Comparison of ENCODE assay signal across 8 mouse cellular contexts in the genomic region with DNA sequence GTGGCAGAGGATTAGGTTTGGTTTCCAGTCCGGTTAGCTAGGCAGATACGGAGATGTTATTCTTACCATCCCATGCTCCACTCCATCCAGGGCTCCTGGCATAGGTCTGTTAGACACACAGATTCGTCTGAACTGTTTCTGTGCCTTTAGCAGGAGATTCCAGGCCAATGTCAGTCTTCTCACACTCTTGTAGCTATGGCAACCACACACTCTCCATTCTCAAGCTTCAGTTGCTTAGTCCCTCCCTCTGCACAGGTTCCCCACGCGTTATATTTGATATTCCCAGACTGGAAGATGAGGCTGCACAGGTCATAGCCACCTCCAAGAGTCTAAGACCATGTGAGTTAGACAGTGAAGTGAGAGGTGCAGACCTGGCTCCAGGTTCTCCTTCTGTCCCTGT. TPM values are rescaled to one million over a fixed set of nuclear protein-coding genes. Genes with fewer than 3 reads are reported as not detected.
DNase-seq lines count a peak whose midpoint lies in the region; ATAC-seq and TF ChIP-seq lines count a peak whose summit lies in the region.

No protein-coding gene starts in this region.

- 0 out of 2 replicates have a peak overlapping the region, but pooled peaks have one; percentile 74 for H3K4me3 ChIP-seq in heart, postnatal 0 days (ENCODE audit: low read depth, low read length)
- H3K4me3 ChIP-seq in G1E (ENCODE audit: low read depth, low read length): peak overlapping the region; percentile 93
- peak overlapping the region; percentile 96 for H3K4me3 ChIP-seq in forebrain, embryonic 14.5 days (ENCODE audit: low read depth, low read length)
- H3K4me3 ChIP-seq in liver, embryonic 15.5 days (replicated peaks): peak overlapping the region; percentile 74

- no peak for TF ChIP-seq EP300 in heart, postnatal 0 days (IDR thresholded peaks at IDR 0.05; ENCODE audit: low read depth)

- no peaks in the 10 kb centered on the region for H3K9me3 ChIP-seq in heart, postnatal 0 days (replicated peaks; ENCODE audit: control insufficient read depth, low read length)
- no peaks in the 10 kb centered on the region for H3K9me3 ChIP-seq in G1E (replicated peaks)
- H3K9me3 ChIP-seq in forebrain, embryonic 14.5 days (replicated peaks; ENCODE audit: control insufficient read depth, low read length): no peaks in the 10 kb centered on the region
- no peaks in the 10 kb centered on the region for H3K9me3 ChIP-seq in liver, embryonic 15.5 days (replicated peaks)

- H3K4me1 ChIP-seq in heart, postnatal 0 days (ENCODE audit: control insufficient read depth, insufficient read depth): peaks cover 19% of the 10 kb centered on the region
- peaks cover 45% of the 10 kb centered on the region for H3K4me1 ChIP-seq in G1E (ENCODE audit: insufficient read depth, low read depth, low read length)
- H3K4me1 ChIP-seq in forebrain, embryonic 14.5 days (ENCODE audit: control insufficient read depth, insufficient read depth, low read length): peaks cover 18% of the 10 kb centered on the region
- peaks cover 48% of the 10 kb centered on the region for H3K4me1 ChIP-seq in liver, embryonic 15.5 days (replicated peaks)

- no peak for DNase-seq in heart, postnatal 0 days (ENCODE audit: low spot score)
- DNase-seq in heart, adult 18-20 months: no peak
- no peak for DNase-seq in G1E (ENCODE audit: low spot score)
- no peak for DNase-seq in forebrain, embryonic 14.5 days (ENCODE audit: low spot score)
- no peak for DNase-seq in testis, postnatal 10 days (ENCODE audit: low spot score)

- H3K4me2 ChIP-seq in heart, postnatal 0 days (ENCODE audit: low read depth, low read length): peak overlapping the region; percentile 89
- peak overlapping the region; percentile 89 for H3K4me2 ChIP-seq in forebrain, embryonic 14.5 days (ENCODE audit: low read length)
- H3K4me2 ChIP-seq in liver, embryonic 15.5 days: peak overlapping the region; percentile 94

- 71% methylated on average over 5 of the region's 5 CpGs for WGBS in heart, postnatal 0 days
- WGBS in forebrain, embryonic 14.5 days: 74% methylated on average over 5 of the region's 5 CpGs
- WGBS in liver, embryonic 15.5 days (ENCODE audit: insufficient replicate concordance): 49% methylated on average over 5 of the region's 5 CpGs

- peak overlapping the region; percentile 81 for H3K9ac ChIP-seq in heart, postnatal 0 days (replicated peaks; ENCODE audit: low read depth, low read length)
- H3K9ac ChIP-seq in forebrain, embryonic 14.5 days (ENCODE audit: low read length): peak overlapping the region; percentile 96
- H3K9ac ChIP-seq in liver, embryonic 15.5 days: peak overlapping the region; percentile 85

- no peak for ATAC-seq in heart, postnatal 0 days (ENCODE audit: insufficient read depth, low read depth)
- no peak for ATAC-seq in G1E (ENCODE audit: extremely low read depth, insufficient number of reproducible peaks, low FRiP score, poor library complexity, severe bottlenecking)
- no peak for ATAC-seq in forebrain, embryonic 14.5 days
- ATAC-seq in liver, embryonic 15.5 days (ENCODE audit: insufficient read depth): no peak
- ATAC-seq in inflammation-experienced regulatory T-cells, adult 6 months: no peak
- ATAC-seq in monocyte, adult 5-6 weeks (replicated peaks; ENCODE audit: insufficient number of reproducible peaks, low FRiP score, low TSS enrichment, poor library complexity, severe bottlenecking): no peak

- H3K27me3 ChIP-seq in heart, postnatal 0 days (ENCODE audit: control insufficient read depth, insufficient read depth, low read length): no peaks in the 10 kb centered on the region
- H3K27me3 ChIP-seq in G1E (ENCODE audit: insufficient read depth, low read length): no peaks in the 10 kb centered on the region
- H3K27me3 ChIP-seq in forebrain, embryonic 14.5 days (replicated peaks; ENCODE audit: control insufficient read depth, insufficient read depth, low read length): no peaks in the 10 kb centered on the region
- no peaks in the 10 kb centered on the region for H3K27me3 ChIP-seq in liver, embryonic 15.5 days

- TF ChIP-seq CTCF in heart, postnatal 0 days (IDR thresholded peaks at IDR 0.05; ENCODE audit: low read depth): no peak
- no peak for TF ChIP-seq CTCF in G1E (IDR thresholded peaks at IDR 0.05; ENCODE audit: low read depth, low read length)

- H3K36me3 ChIP-seq in heart, postnatal 0 days (replicated peaks; ENCODE audit: control insufficient read depth, insufficient read depth, low read length): peaks cover 7% of the 10 kb centered on the region
- peaks cover 32% of the 10 kb centered on the region for H3K36me3 ChIP-seq in G1E (replicated peaks)
- no peaks in the 10 kb centered on the region for H3K36me3 ChIP-seq in forebrain, embryonic 14.5 days (ENCODE audit: control insufficient read depth, insufficient read depth, low read length)
- H3K36me3 ChIP-seq in liver, embryonic 15.5 days (replicated peaks): peaks cover 7% of the 10 kb centered on the region

- peak overlapping the region; percentile 83; the same call in 1 of the 2 replicates for H3K27ac ChIP-seq in heart, postnatal 0 days (ENCODE audit: low read depth)
- H3K27ac ChIP-seq in forebrain, embryonic 14.5 days (ENCODE audit: low read depth, low read length): no peak overlapping the region
- peak overlapping the region; percentile 82 for H3K27ac ChIP-seq in liver, embryonic 15.5 days (replicated peaks)

RNA-seq across cellular contexts. Expression of a gene that starts 1.1 kb away (rescaled TPM):
- 21.8 and 31.7 TPM in 2 replicates for total RNA-seq in heart, postnatal 0 days (2014; rRNA removed; ENCODE audit: low replicate concordance)
- polyA plus RNA-seq in heart, postnatal 0 days (2015; fragmentation: Nextera tagmentation; extraction: Ambion mirVana): 17.1 and 17.8 TPM in 2 replicates
- 10 to 100 TPM; 23.5 to 26.5 TPM for total RNA-seq in heart, adult 18-20 months (2021)
- 29.4 and 35.2 TPM in 2 replicates for total RNA-seq in G1E (2014; fragmentation: Nextera tagmentation)
- total RNA-seq in G1E (2017): 58.6 and 62.5 TPM in 2 replicates
- 107 and 131 TPM in 2 replicates for polyA plus RNA-seq in G1E (2012)
- 49.5 and 52.5 TPM in 2 replicates for polyA plus RNA-seq in forebrain, embryonic 14.5 days (2014; fragmentation: Nextera tagmentation; extraction: Ambion mirVana)
- 26.2 and 27.5 TPM in 2 replicates for polyA plus RNA-seq in liver, embryonic 15.5 days (2015; fragmentation: Nextera tagmentation; extraction: Ambion mirVana)
- 10 to 100 TPM; 15.3 to 16.2 (median 15.6) TPM for polyA plus RNA-seq in inflammation-experienced regulatory T-cells, adult 6 months (2017; shearing (Covaris generic))
- total RNA-seq in monocyte, adult 5-6 weeks (2017): 28.3 to 50.1 TPM (median 31.0 TPM) in 3 replicates

RNA-seq across cellular contexts. Expression of a gene that starts 6.4 kb away (rescaled TPM):
- total RNA-seq in heart, postnatal 0 days (2014; rRNA removed; ENCODE audit: low replicate concordance): 13.0 and 19.6 TPM in 2 replicates
- 37.1 and 40.8 TPM in 2 replicates for polyA plus RNA-seq in heart, postnatal 0 days (2015; fragmentation: Nextera tagmentation; extraction: Ambion mirVana)
- 10 to 100 TPM; 25.9 TPM for total RNA-seq in heart, adult 18-20 months (2021)
- total RNA-seq in G1E (2014; fragmentation: Nextera tagmentation): 75.2 and 84.1 TPM in 2 replicates
- 13.2 and 17.5 TPM in 2 replicates for total RNA-seq in G1E (2017)
- 92.1 and 124 TPM in 2 replicates for polyA plus RNA-seq in G1E (2012)
- polyA plus RNA-seq in forebrain, embryonic 14.5 days (2014; fragmentation: Nextera tagmentation; extraction: Ambion mirVana): 155 and 170 TPM in 2 replicates
- 22.5 and 22.9 TPM in 2 replicates for polyA plus RNA-seq in liver, embryonic 15.5 days (2015; fragmentation: Nextera tagmentation; extraction: Ambion mirVana)
- polyA plus RNA-seq in inflammation-experienced regulatory T-cells, adult 6 months (2017; shearing (Covaris generic)): 10 to 100 TPM; 28.7 to 35.5 (median 34.6) TPM
- total RNA-seq in monocyte, adult 5-6 weeks (2017): 11.9 to 23.9 TPM (median 15.9 TPM) in 3 replicates
